8 mouse cellular contexts compared by ENCODE assay signal in genomic region chr16:33399913-33400782, GRCm38 (mm10). TPM values are rescaled to one million over a fixed set of nuclear protein-coding genes. Genes with fewer than 3 reads are reported as not detected.
A peak's percentile ranks its signal among the peaks of the same experiment; 100 is the strongest.
DNase-seq lines count a peak whose midpoint lies in the region; ATAC-seq and TF ChIP-seq lines count a peak whose summit lies in the region.

No protein-coding gene starts in this region.

- H3K4me2 ChIP-seq in intestine, embryonic 15.5 days (replicated peaks): peak overlapping the region; percentile 71
- H3K4me2 ChIP-seq in liver, embryonic 14.5 days (ENCODE audit: low read depth): peak overlapping the region; percentile 75

- WGBS in intestine, embryonic 15.5 days: 1% methylated on average over 28 of the region's 28 CpGs
- under 1% methylated on average over 28 of the region's 28 CpGs for WGBS in liver, embryonic 14.5 days (ENCODE audit: insufficient replicate concordance)

- peak; percentile 10 to 54 for DNase-seq in left cerebral cortex, adult 18-20 months (ENCODE audit: low spot score in 2 of 2)
- DNase-seq in left cerebral cortex, adult 9 months (ENCODE audit: low spot score in 2 of 2): no peak
- peak; percentile 54 to 59 for DNase-seq in gastrocnemius, postnatal 36 days
- DNase-seq in liver, embryonic 14.5 days (ENCODE audit: low read depth in 3 of 3, low spot score in 3 of 3): peak; percentile 48 to 56 (median 54)
- peak; percentile 62 for DNase-seq in neural tube, embryonic 10.5 days (ENCODE audit: extremely low spot score, low spot score)

- peak overlapping the region; percentile 38 for H3K9ac ChIP-seq in intestine, embryonic 15.5 days
- peak overlapping the region; percentile 60 for H3K9ac ChIP-seq in liver, embryonic 14.5 days (replicated peaks)

- no peaks in the 10 kb centered on the region for H3K36me3 ChIP-seq in intestine, embryonic 15.5 days
- H3K36me3 ChIP-seq in liver, embryonic 14.5 days (replicated peaks; ENCODE audit: control insufficient read depth, insufficient read depth, low read depth): no peaks in the 10 kb centered on the region
- no peaks in the 10 kb centered on the region for H3K36me3 ChIP-seq in testis, adult 2 months (ENCODE audit: control insufficient read depth, insufficient read depth, low read length)

- peaks cover 5% of the 10 kb centered on the region; the same call in 1 of the 2 replicates for H3K4me1 ChIP-seq in cortical plate, adult 2 months (ENCODE audit: control insufficient read depth, insufficient read depth, low read length)
- peaks cover 16% of the 10 kb centered on the region for H3K4me1 ChIP-seq in intestine, embryonic 15.5 days (replicated peaks)
- H3K4me1 ChIP-seq in liver, embryonic 14.5 days (replicated peaks; ENCODE audit: control insufficient read depth in 2 of 2, insufficient read depth in 2 of 2, low read length in 1 of 2): peaks cover 10 to 13% of the 10 kb centered on the region in 2 experiments; a peak in 3 of 4 replicates
- H3K4me1 ChIP-seq in testis, adult 2 months (ENCODE audit: control insufficient read depth, insufficient read depth, low read length): peaks cover 5% of the 10 kb centered on the region

- H3K4me3 ChIP-seq in cortical plate, adult 2 months (ENCODE audit: insufficient read depth, low read length): peak overlapping the region; percentile 33
- peak overlapping the region; percentile 42 for H3K4me3 ChIP-seq in intestine, embryonic 15.5 days (replicated peaks)
- H3K4me3 ChIP-seq in liver, embryonic 14.5 days (ENCODE audit: insufficient read depth in 1 of 2, low read depth in 2 of 2, low read length in 2 of 2): peak overlapping the region; percentile 55 to 74
- peak overlapping the region; percentile 91 for H3K4me3 ChIP-seq in testis, adult 2 months (ENCODE audit: control insufficient read depth, low read depth, low read length)

- intact Hi-C loops in gastrocnemius, postnatal 36 days (cut with DNase I): no loop called here

- no peak for TF ChIP-seq CTCF in cortical plate, adult 2 months (IDR thresholded peaks at IDR 0.05; ENCODE audit: extremely low read depth, insufficient read depth, low read length)
- no peak for TF ChIP-seq CTCF in liver, embryonic 14.5 days (IDR thresholded peaks at IDR 0.05; ENCODE audit: low read depth)
- TF ChIP-seq CTCF in testis, adult 2 months (IDR thresholded peaks at IDR 0.05; ENCODE audit: control insufficient read depth, insufficient read depth, insufficient replicate concordance, low read depth, low read length): no peak

- no peaks in the 10 kb centered on the region for H3K9me3 ChIP-seq in intestine, embryonic 15.5 days
- no peaks in the 10 kb centered on the region for H3K9me3 ChIP-seq in liver, embryonic 14.5 days (ENCODE audit: control insufficient read depth, low read length)

- H3K27ac ChIP-seq in cortical plate, adult 2 months (ENCODE audit: insufficient read depth, low read length): no peak overlapping the region
- peak overlapping the region; percentile 62 for H3K27ac ChIP-seq in intestine, embryonic 15.5 days
- peak overlapping the region; percentile 6 for H3K27ac ChIP-seq in liver, embryonic 14.5 days
- peak overlapping the region; percentile 80 for H3K27ac ChIP-seq in testis, adult 2 months (ENCODE audit: control insufficient read depth, insufficient read depth, low read depth, low read length)

- ATAC-seq in intestine, embryonic 15.5 days: peak; percentile 94
- ATAC-seq in liver, embryonic 14.5 days (ENCODE audit: insufficient read depth): peak; percentile 92

- no peaks in the 10 kb centered on the region for H3K27me3 ChIP-seq in intestine, embryonic 15.5 days (replicated peaks)
- H3K27me3 ChIP-seq in liver, embryonic 14.5 days (ENCODE audit: control insufficient read depth, insufficient read depth, low read length): no peaks in the 10 kb centered on the region
- H3K27me3 ChIP-seq in testis, adult 2 months (ENCODE audit: control insufficient read depth, insufficient read depth, low read length): no peaks in the 10 kb centered on the region

- TF ChIP-seq POLR2A in cortical plate, adult 2 months (IDR thresholded peaks at IDR 0.05; ENCODE audit: extremely low read depth, insufficient read depth, low read length): no peak
- peak; percentile 68; the same call in 1 of the 2 replicates for TF ChIP-seq POLR2A in testis, adult 2 months (IDR thresholded peaks at IDR 0.05; ENCODE audit: control insufficient read depth, low read depth, low read length)

- TF ChIP-seq EP300 in liver, embryonic 14.5 days (IDR thresholded peaks at IDR 0.05; ENCODE audit: low read depth): no peak

RNA-seq across cellular contexts. Expression of gene Zfp148, which starts 19.5 kb away (rescaled TPM):
- total RNA-seq in left cerebral cortex, adult 18-20 months (2021): 100 to 1,000 TPM; 181 to 182 TPM
- polyA plus RNA-seq in cortical plate, adult 2 months (2012; rRNA removed): 35.5 and 38.6 TPM in 2 replicates
- total RNA-seq in gastrocnemius, postnatal 36 days (2021): 10 to 100 TPM; 18.5 to 21.8 TPM
- 49.3 and 55.3 TPM in 2 replicates for polyA plus RNA-seq in intestine, embryonic 15.5 days (2015; fragmentation: Nextera tagmentation; extraction: Ambion mirVana)
- 2.3 and 3.8 TPM in 2 replicates for polyA plus RNA-seq in liver, embryonic 14.5 days (2012; rRNA removed)
- polyA plus RNA-seq in liver, embryonic 14.5 days (2014; fragmentation: Nextera tagmentation; extraction: Ambion mirVana): 10.6 and 11.2 TPM in 2 replicates
- 4.6 and 5.4 TPM in 2 replicates for polyA plus RNA-seq in testis, adult 2 months (2012; rRNA removed)

Comparison
In these comparisons a context has a peak if more than half of its experiments do, and no peak if none do; other contexts are left out.
1. DNase-seq: peak in left cerebral cortex, adult 18-20 months (2 of 2), gastrocnemius, postnatal 36 days (2 of 2), liver, embryonic 14.5 days (3 of 3) and neural tube, embryonic 10.5 days (single experiment); none in left cerebral cortex, adult 9 months (0 of 2).
2. H3K4me3 ChIP-seq: peak in every context shown above with its lines; median percentile 91 in testis, adult 2 months; 64 in liver, embryonic 14.5 days; 42 in intestine, embryonic 15.5 days; 33 in cortical plate, adult 2 months.